Mouse (Mus musculus): Measurements from ENCODE around the gene Defb36. TPM values are rescaled to one million over a fixed set of nuclear protein-coding genes. Genes with fewer than 3 reads are reported as not detected.

Gene Defb36
- polyA plus RNA-seq (2015; fragmentation: Nextera tagmentation; extraction: Ambion mirVana) = not detected in 2 replicates

GRCm38 (mm10) chr2:152604057-152604456 lies at the start of gene Defb36:
TSS of gene Defb36 (plus strand) at chr2:152604327.

GRCm38 (mm10) chr2:152569038-152569437 lies 35.1 kb upstream of the Defb36 start, which contains the start of gene Gm17416:
TSS of gene Gm17416 (plus strand) at chr2:152569338.

GRCm38 (mm10) chr2:152572114-152572794 lies 31.9 kb upstream of the Defb36 start, which contains the start of gene Defb21:
TSS of gene Defb21 (plus strand) at chr2:152572744.

GRCm38 (mm10) chr2:152580107-152580506 lies 24.0 kb upstream of the Defb36 start, which contains the start of gene Defb19:
TSS of gene Defb19 (minus strand) at chr2:152580312.

GRCm38 (mm10) chr2:152599299-152599698 lies 4.8 kb upstream of the Defb36 start, which contains the start of gene Defb45:
TSS of gene Defb45 (minus strand) at chr2:152599399.

GRCm38 (mm10) chr2:152622953-152623352 lies 18.8 kb downstream of the Defb36 start, which contains the start of gene Defb25:
TSS of gene Defb25 (minus strand) at chr2:152623053.

GRCm38 (mm10) chr2:152626774-152627591 lies 22.9 kb downstream of the Defb36 start, which contains the start of gene Rem1:
TSS of gene Rem1 (plus strand) at chr2:152626951.

Other genes with a start within 250 kb of the Defb36 start
- not detected in 2 replicates for gene Nrsn2, start 227.7 kb upstream of the Defb36 start, polyA plus RNA-seq (2015; fragmentation: Nextera tagmentation; extraction: Ambion mirVana)
- 3.5 and 3.9 TPM in 2 replicates for gene Sox12, start 206.3 kb upstream of the Defb36 start, polyA plus RNA-seq (2015; fragmentation: Nextera tagmentation; extraction: Ambion mirVana)
- gene Zcchc3, start 189.3 kb upstream of the Defb36 start, polyA plus RNA-seq (2015; fragmentation: Nextera tagmentation; extraction: Ambion mirVana) = 15.6 and 16.3 TPM in 2 replicates
- gene 6820408C15Rik, start 188.7 kb upstream of the Defb36 start, polyA plus RNA-seq (2015; fragmentation: Nextera tagmentation; extraction: Ambion mirVana) = 0.59 and 0.61 TPM in 2 replicates
- not detected in 2 replicates for gene Defb23, start 139.7 kb upstream of the Defb36 start, polyA plus RNA-seq (2015; fragmentation: Nextera tagmentation; extraction: Ambion mirVana)
- gene Defb20, start 127.3 kb upstream of the Defb36 start, polyA plus RNA-seq (2015; fragmentation: Nextera tagmentation; extraction: Ambion mirVana) = not detected in 2 replicates
- gene Defb22, start 114.2 kb upstream of the Defb36 start, polyA plus RNA-seq (2015; fragmentation: Nextera tagmentation; extraction: Ambion mirVana) = not detected in 2 replicates
- not detected in 2 replicates for gene Defb26, start 92.6 kb upstream of the Defb36 start, polyA plus RNA-seq (2015; fragmentation: Nextera tagmentation; extraction: Ambion mirVana)
- not detected in 2 replicates for gene Defb28, start 86.1 kb upstream of the Defb36 start, polyA plus RNA-seq (2015; fragmentation: Nextera tagmentation; extraction: Ambion mirVana)
- gene Defb29, start 64.2 kb upstream of the Defb36 start, polyA plus RNA-seq (2015; fragmentation: Nextera tagmentation; extraction: Ambion mirVana) = not detected in 2 replicates
- gene Gm17416, start 35.0 kb upstream of the Defb36 start, polyA plus RNA-seq (2015; fragmentation: Nextera tagmentation; extraction: Ambion mirVana) = not detected in 2 replicates
- not detected in 2 replicates for gene Defb21, start 31.6 kb upstream of the Defb36 start, polyA plus RNA-seq (2015; fragmentation: Nextera tagmentation; extraction: Ambion mirVana)
- not detected in 2 replicates for gene Defb19, start 24.0 kb upstream of the Defb36 start, polyA plus RNA-seq (2015; fragmentation: Nextera tagmentation; extraction: Ambion mirVana)
- not detected in 2 replicates for gene Defb45, start 4.9 kb upstream of the Defb36 start, polyA plus RNA-seq (2015; fragmentation: Nextera tagmentation; extraction: Ambion mirVana)
- gene Defb25, start 18.7 kb downstream of the Defb36 start, polyA plus RNA-seq (2015; fragmentation: Nextera tagmentation; extraction: Ambion mirVana) = 0.80 TPM in 1 of 2 replicates, not detected in the other
- 9.0 and 12.1 TPM in 2 replicates for gene Rem1, start 22.6 kb downstream of the Defb36 start, polyA plus RNA-seq (2015; fragmentation: Nextera tagmentation; extraction: Ambion mirVana)
- gene H13, start 65.1 kb downstream of the Defb36 start, polyA plus RNA-seq (2015; fragmentation: Nextera tagmentation; extraction: Ambion mirVana) = 57.9 and 64.3 TPM in 2 replicates
- 15.8 and 17.5 TPM in 2 replicates for gene Mcts2, start 82.7 kb downstream of the Defb36 start, polyA plus RNA-seq (2015; fragmentation: Nextera tagmentation; extraction: Ambion mirVana)
- 57.6 and 63.5 TPM in 2 replicates for gene Id1, start 131.9 kb downstream of the Defb36 start, polyA plus RNA-seq (2015; fragmentation: Nextera tagmentation; extraction: Ambion mirVana)
- 3.0 and 3.1 TPM in 2 replicates for gene Cox4i2, start 149.8 kb downstream of the Defb36 start, polyA plus RNA-seq (2015; fragmentation: Nextera tagmentation; extraction: Ambion mirVana)
- gene Bcl2l1, start 227.4 kb downstream of the Defb36 start, polyA plus RNA-seq (2015; fragmentation: Nextera tagmentation; extraction: Ambion mirVana) = 112 and 123 TPM in 2 replicates
- 56.9 and 59.5 TPM in 2 replicates for gene Tpx2, start 243.6 kb downstream of the Defb36 start, polyA plus RNA-seq (2015; fragmentation: Nextera tagmentation; extraction: Ambion mirVana)